Mouse (Mus musculus): ENCODE measurements around the gene Phlpp2.

DNA sequence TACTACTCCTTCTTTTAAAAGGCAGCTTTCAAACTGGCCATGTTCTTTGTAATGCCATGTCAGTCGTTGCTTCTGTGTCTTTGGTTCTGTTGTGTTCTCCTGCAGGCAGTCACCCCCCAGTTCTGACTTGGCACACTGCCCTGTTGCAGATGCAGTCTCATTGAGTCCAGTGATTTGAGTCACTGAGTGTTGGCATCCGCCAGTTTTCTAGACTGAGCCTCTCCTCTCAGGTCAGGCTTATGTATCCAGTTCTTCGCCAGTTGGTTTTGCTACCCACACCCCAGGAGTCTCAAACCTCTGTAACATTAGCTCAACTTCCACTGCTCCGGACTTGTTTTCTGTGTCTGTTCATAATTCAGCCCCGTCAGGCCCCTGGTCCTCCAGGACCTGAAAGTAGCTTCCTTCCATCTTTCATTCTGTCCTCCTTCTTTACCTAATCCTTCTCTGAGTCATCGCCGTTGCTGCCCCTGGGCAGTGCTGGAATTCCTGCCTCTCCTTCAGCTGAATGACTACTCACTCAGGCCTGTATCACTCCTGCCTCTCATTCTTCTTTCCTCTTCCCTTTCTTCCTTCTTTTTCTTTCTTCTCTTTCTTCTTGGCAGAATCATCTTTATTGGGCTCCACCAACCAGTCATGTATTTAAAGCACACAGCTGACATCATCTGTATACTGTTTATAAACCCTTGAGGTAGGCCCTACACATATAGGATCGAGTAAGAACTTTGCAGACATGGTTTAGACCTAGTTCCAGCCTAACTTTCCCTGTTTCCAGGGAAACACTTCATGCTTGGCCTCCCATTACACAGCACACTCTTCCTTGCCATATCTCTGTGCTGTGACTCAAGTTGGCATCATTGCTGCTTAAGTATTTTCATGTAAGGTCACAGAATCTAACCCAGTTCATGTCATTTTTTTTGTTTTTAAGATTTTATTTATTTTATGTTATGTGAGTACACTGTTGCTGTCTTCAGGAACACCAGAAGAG is 52.4 kb downstream of the Phlpp2 start:
- no peak for TF ChIP-seq GATA1 (IDR thresholded peaks at IDR 0.05; ENCODE audit: borderline replicate concordance, low read length)
- no peak for TF ChIP-seq FLI1 (IDR thresholded peaks at IDR 0.05; ENCODE audit: low read length)
